Mouse (Mus musculus) kidney, embryonic 16.5 days (tissue): ENCODE measurements around the gene Cdk19. TPM values are rescaled to one million over a fixed set of nuclear protein-coding genes. Genes with fewer than 3 reads are reported as not detected.

Source experiments
- ATAC-seq: fragments of 200-750 bp; cut with Nextera tagmentation; 2 replicates; pipeline ENCODE4 v1.8.0; 2017; ENCODE audit warnings: moderate TSS enrichment; ENCODE audit not compliant: low FRiP score, low TSS enrichment
- H3K27ac ChIP-seq: fragments of 300-500 bp; sonication (generic); 2 replicates; pipeline ENCODE4 v1.5.1; 2014; ENCODE audit warnings: low read length
- H3K27me3 ChIP-seq: fragments of 300-500 bp; sonication (generic); 2 replicates; pipeline ENCODE4 v1.6.1; 2014; ENCODE audit warnings: low read length, control low read depth, mixed read lengths; ENCODE audit not compliant: insufficient read depth
- H3K36me3 ChIP-seq: fragments of 300-500 bp; sonication (generic); 2 replicates; pipeline ENCODE4 v1.6.1; 2014; ENCODE audit warnings: low read length, control low read depth, mixed read lengths; ENCODE audit not compliant: insufficient read depth
- H3K4me1 ChIP-seq: fragments of 300-500 bp; sonication (generic); 2 replicates; pipeline ENCODE4 v1.6.1; 2014; ENCODE audit warnings: low read length, control low read depth, mixed read lengths; ENCODE audit not compliant: insufficient read depth
- H3K4me2 ChIP-seq: fragments of 300-500 bp; sonication (generic); replicated peaks from 2 replicates; pipeline ENCODE4 v1.6.1; 2014; ENCODE audit warnings: low read depth, low read length
- H3K4me3 ChIP-seq: fragments of 300-500 bp; sonication (generic); 2 replicates; pipeline ENCODE4 v1.5.1; 2014; ENCODE audit warnings: mild to moderate bottlenecking, low read length
- H3K9ac ChIP-seq: fragments of 300-500 bp; sonication (generic); replicated peaks from 2 replicates; pipeline ENCODE4 v1.6.1; 2014; ENCODE audit warnings: low read length
- H3K9me3 ChIP-seq: fragments of 300-500 bp; sonication (generic); 2 replicates; pipeline ENCODE4 v1.6.1; 2016; ENCODE audit warnings: low read length, control low read depth
- WGBS: fragments of 180-500 bp; shearing (Covaris S2); extraction: QIAGEN DNeasy Blood & Tissue Kit; methylation state at CpG from one replicate; pipeline ENCODE4 v1.1.7; 2014; 5-methylcytosine and 5-hydroxymethylcytosine counted together
- polyA plus RNA-seq: library from polyadenylated mRNA; unstranded; fragments of >200 nt; fragmentation: Nextera tagmentation; extraction: Ambion mirVana; gene quantifications from 2 replicates; pipeline ENCODE4 v1.2.1, GENCODE M21; 2015

The Cdk19 gene
- polyA plus RNA-seq, 1 experiment from 2014 or later: 9.5 TPM

GRCm38 (mm10) chr10:40312781-40313180 is 26.6 kb upstream of the Cdk19 start:
- Histone ChIP-seq H3K4me3 (no peak overlapping the region), H3K27me3 (no peaks in the 10 kb centered on the region), H3K9me3 (no peaks in the 10 kb centered on the region), H3K9ac (no peak overlapping the region), H3K27ac (no peak overlapping the region), H3K4me2 (no peak overlapping the region), H3K36me3 (no peaks in the 10 kb centered on the region), H3K4me1 (no peaks in the 10 kb centered on the region; the same call in 1 of the 2 replicates)
- 53% methylated on average over 4 of the region's 4 CpGs for WGBS
- ATAC-seq: no peak

- Histone ChIP-seq H3K27me3 (no peaks in the 10 kb centered on the region), H3K4me2 (no peak overlapping the region), H3K9me3 (no peaks in the 10 kb centered on the region; the same call in 1 of the 2 replicates), H3K4me1 (no peaks in the 10 kb centered on the region; the same call in 1 of the 2 replicates), H3K4me3 (no peak overlapping the region), H3K9ac (no peak overlapping the region), H3K36me3 (no peaks in the 10 kb centered on the region), H3K27ac (no peak overlapping the region)
- ATAC-seq: no peak
- 43% methylated on average over 7 of the region's 7 CpGs for WGBS
These were observed 22.4 kb upstream of the Cdk19 start for GRCm38 (mm10) chr10:40316841-40317585.

- Histone ChIP-seq H3K9ac (no peak overlapping the region), H3K9me3 (no peaks in the 10 kb centered on the region; the same call in 1 of the 2 replicates), H3K4me1 (no peaks in the 10 kb centered on the region; the same call in 1 of the 2 replicates), H3K4me2 (no peak overlapping the region), H3K4me3 (no peak overlapping the region), H3K36me3 (no peaks in the 10 kb centered on the region), H3K27me3 (no peaks in the 10 kb centered on the region), H3K27ac (no peak overlapping the region)
- 85% methylated on average over 10 of the region's 10 CpGs for WGBS
- no peak for ATAC-seq
These were observed 19.1 kb upstream of the Cdk19 start for GRCm38 (mm10) chr10:40320306-40320705.

- H3K9ac ChIP-seq: no peak overlapping the region
- no peak overlapping the region for H3K27ac ChIP-seq
- ATAC-seq: no peak
- H3K4me1 ChIP-seq: no peaks in the 10 kb centered on the region
- H3K4me2 ChIP-seq: no peak overlapping the region
- H3K36me3 ChIP-seq: no peaks in the 10 kb centered on the region
- no peaks in the 10 kb centered on the region for H3K27me3 ChIP-seq
- 71% methylated on average over 9 of the region's 9 CpGs for WGBS
- H3K9me3 ChIP-seq: peaks cover 5% of the 10 kb centered on the region; the same call in 1 of the 2 replicates
- H3K4me3 ChIP-seq: no peak overlapping the region
These were observed 11.3 kb upstream of the Cdk19 start for GRCm38 (mm10) chr10:40328004-40328551.

GRCm38 (mm10) chr10:40330262-40330661 is 9.1 kb upstream of the Cdk19 start:
- no peak overlapping the region for H3K9ac ChIP-seq
- H3K9me3 ChIP-seq: peaks cover 5% of the 10 kb centered on the region; the same call in 1 of the 2 replicates
- no peak overlapping the region for H3K4me2 ChIP-seq
- no peak overlapping the region for H3K27ac ChIP-seq
- 70% methylated on average over 1 of the region's 1 CpGs for WGBS
- no peak overlapping the region for H3K4me3 ChIP-seq
- no peak for ATAC-seq
- no peaks in the 10 kb centered on the region for H3K4me1 ChIP-seq
- no peaks in the 10 kb centered on the region for H3K36me3 ChIP-seq
- no peaks in the 10 kb centered on the region for H3K27me3 ChIP-seq

GRCm38 (mm10) chr10:40332864-40333263 is 6.5 kb upstream of the Cdk19 start:
- Histone ChIP-seq H3K9me3 (peaks cover 6% of the 10 kb centered on the region; the same call in 1 of the 2 replicates), H3K4me2 (no peak overlapping the region), H3K4me1 (no peaks in the 10 kb centered on the region), H3K9ac (no peak overlapping the region), H3K27ac (no peak overlapping the region), H3K36me3 (no peaks in the 10 kb centered on the region), H3K27me3 (no peaks in the 10 kb centered on the region), H3K4me3 (no peak overlapping the region)
- WGBS: 79% methylated on average over 6 of the region's 6 CpGs
- ATAC-seq: no peak

- Histone ChIP-seq H3K4me1 (peaks cover 6% of the 10 kb centered on the region; the same call in 1 of the 2 replicates), H3K4me3 (no peak overlapping the region), H3K4me2 (no peak overlapping the region), H3K9me3 (peaks cover 4% of the 10 kb centered on the region), H3K9ac (no peak overlapping the region), H3K27me3 (no peaks in the 10 kb centered on the region), H3K27ac (no peak overlapping the region), H3K36me3 (no peaks in the 10 kb centered on the region)
- WGBS: 59% methylated on average over 4 of the region's 4 CpGs
- ATAC-seq: no peak
These were observed 2.7 kb downstream of the Cdk19 start for GRCm38 (mm10) chr10:40342036-40342435.

- Histone ChIP-seq H3K27ac (no peak overlapping the region), H3K4me2 (no peak overlapping the region), H3K36me3 (no peaks in the 10 kb centered on the region), H3K9ac (no peak overlapping the region), H3K9me3 (no peaks in the 10 kb centered on the region), H3K4me1 (peaks cover 12% of the 10 kb centered on the region; the same call in 1 of the 2 replicates), H3K27me3 (no peaks in the 10 kb centered on the region), H3K4me3 (no peak overlapping the region)
- 78% methylated on average over 3 of the region's 3 CpGs for WGBS
- no peak for ATAC-seq
These were observed 7.5 kb downstream of the Cdk19 start for GRCm38 (mm10) chr10:40346776-40347403.

- no peaks in the 10 kb centered on the region for H3K27me3 ChIP-seq
- 56% methylated on average over 9 of the region's 9 CpGs for WGBS
- no peak overlapping the region for H3K4me3 ChIP-seq
- ATAC-seq: no peak
- no peak overlapping the region; the same call in 1 of the 2 replicates for H3K27ac ChIP-seq
- H3K9me3 ChIP-seq: no peaks in the 10 kb centered on the region
- H3K4me2 ChIP-seq: peak overlapping the region; percentile 69; the same call in 1 of the 2 replicates
- H3K36me3 ChIP-seq: no peaks in the 10 kb centered on the region
- peaks cover 12% of the 10 kb centered on the region; the same call in 1 of the 2 replicates for H3K4me1 ChIP-seq
- no peak overlapping the region for H3K9ac ChIP-seq
These were observed 8.1 kb downstream of the Cdk19 start for GRCm38 (mm10) chr10:40347461-40347954.
